Mouse (Mus musculus) lung, adult 2 months (tissue): ENCODE results near the gene Cdk5. TPM values are rescaled to one million over a fixed set of nuclear protein-coding genes. Genes with fewer than 3 reads are reported as not detected.

Experiments used
- DNase-seq: peaks from one replicate; pipeline ENCODE4 v3.0.0; 2022
- H3K4me1 ChIP-seq: fragments of 200-500 bp; 2 replicates; pipeline ENCODE4 v1.6.1; 2011; ENCODE audit warnings: low read length; ENCODE audit not compliant: control insufficient read depth, insufficient read depth
- H3K4me3 ChIP-seq: fragments of 200-500 bp; replicated peaks from 2 replicates; pipeline ENCODE3; 2011; ENCODE audit warnings: low read depth, mild to moderate bottlenecking, control low read depth, low read length; ENCODE audit errors: extremely low read depth
- CTCF ChIP-seq: fragments of 200-500 bp; IDR thresholded peaks from 2 replicates; pipeline ENCODE4 v1.5.1; 2011; ENCODE audit warnings: mild to moderate bottlenecking, low read length, control low read depth; ENCODE audit not compliant: insufficient read depth
- POLR2A ChIP-seq: fragments of 200-500 bp; IDR thresholded peaks from 2 replicates; pipeline ENCODE4 v1.6.1; 2011; ENCODE audit warnings: low read depth, mild to moderate bottlenecking, control low read depth, low read length, borderline replicate concordance; ENCODE audit errors: extremely low read depth
- WGBS: fragments of 180-500 bp; shearing (Covaris S2); methylation state at CpG from one replicate; pipeline ENCODE4 v1.1.7; 2018; 5-methylcytosine and 5-hydroxymethylcytosine counted together
- polyA plus RNA-seq: library from polyadenylated mRNA; depleted of rRNA; stranded (reverse); fragments of >200 nt; gene quantifications from 2 replicates; pipeline ENCODE4 v1.2.3, GENCODE M21; 2012; rRNA removed

Cdk5 gene
- polyA plus RNA-seq, result 47.0 and 71.4 TPM in 2 replicates

DNA sequence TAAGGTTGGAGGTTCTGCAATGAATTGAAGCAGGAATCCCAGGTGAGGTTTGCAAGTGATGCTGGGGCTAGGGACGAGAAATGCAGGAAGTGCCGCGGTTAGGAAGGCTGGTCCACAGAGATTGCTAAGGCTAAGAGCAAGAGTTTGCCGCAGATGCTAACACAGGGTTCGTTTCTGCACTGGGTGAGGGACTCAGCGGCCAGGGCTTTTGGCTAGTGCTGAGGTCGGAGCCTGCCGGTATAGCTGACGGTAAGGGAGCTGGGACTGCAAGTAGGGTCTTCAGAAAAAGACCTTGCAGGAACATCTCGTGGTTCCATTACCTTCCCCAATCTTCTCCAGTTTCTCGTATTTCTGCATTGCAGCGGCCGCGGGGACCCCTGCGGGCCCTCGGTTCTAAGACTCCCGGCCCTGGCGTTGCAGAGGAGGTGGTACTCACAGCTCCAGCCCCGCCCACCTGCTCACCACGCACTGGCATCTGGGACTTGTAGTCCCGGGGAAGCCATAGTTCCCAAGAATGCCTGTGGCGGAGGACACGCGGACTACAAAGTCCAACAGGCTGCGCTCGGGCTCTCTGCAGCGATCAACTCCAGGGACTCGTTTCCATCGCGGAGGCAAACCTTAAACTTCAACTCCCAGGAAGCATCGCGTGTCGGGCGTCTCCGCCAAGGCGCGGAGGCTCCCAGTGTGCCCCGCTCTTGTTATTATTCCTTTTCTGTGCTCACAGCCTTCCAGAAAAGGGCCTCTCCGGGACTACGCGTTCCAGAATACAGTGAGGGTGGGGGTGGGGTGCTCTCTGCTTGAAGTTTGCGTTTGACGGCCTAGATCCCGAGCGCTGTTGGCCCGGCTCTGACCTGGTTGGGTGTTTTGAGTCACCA, at the start of gene Cdk5, which contains the start of gene Slc4a2:
Cdk5 (minus strand) TSS at position 402 of the 875 bp plus-strand sequence.
Slc4a2 (plus strand) TSS at position 709 of the 875 bp plus-strand sequence.
- TF ChIP-seq POLR2A, result peak; percentile 84; the same call in 1 of the 2 replicates
- no peak for TF ChIP-seq CTCF
- Histone ChIP-seq H3K4me3 (peak within 1 kb of the TSS; percentile 88), H3K4me1 (peaks cover 17% of the 10 kb centered on the region)
- DNase-seq, result peak; percentile 97
- under 1% methylated on average over 46 of the region's 46 CpGs for WGBS

DNA sequence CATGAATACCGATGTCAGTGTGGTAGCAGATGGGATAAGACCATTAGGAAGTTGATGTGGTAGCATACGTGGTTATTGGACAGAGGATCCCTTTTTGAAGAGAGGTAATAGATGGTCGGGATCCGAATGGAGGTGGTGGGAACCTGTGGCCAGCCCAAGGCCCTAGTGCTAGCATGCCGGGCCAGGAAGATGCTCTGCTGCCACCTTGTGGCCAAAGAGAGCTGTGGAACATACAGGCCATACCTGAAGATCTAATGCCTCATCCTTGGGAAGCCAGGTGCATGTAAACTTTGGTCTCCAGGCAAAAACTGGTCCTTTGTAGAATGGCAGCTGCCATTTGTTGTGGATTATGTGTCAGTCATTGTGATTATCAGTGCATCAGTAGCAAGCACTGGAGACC, 47.3 kb upstream of the Cdk5 start:
- TF ChIP-seq POLR2A (no peak), CTCF (peak; percentile 94)
- H3K4me3 ChIP-seq, result no peak overlapping the region
- 11% methylated on average over 5 of the region's 5 CpGs for WGBS
- peak; percentile 78 for DNase-seq
- no peaks in the 10 kb centered on the region for H3K4me1 ChIP-seq

DNA sequence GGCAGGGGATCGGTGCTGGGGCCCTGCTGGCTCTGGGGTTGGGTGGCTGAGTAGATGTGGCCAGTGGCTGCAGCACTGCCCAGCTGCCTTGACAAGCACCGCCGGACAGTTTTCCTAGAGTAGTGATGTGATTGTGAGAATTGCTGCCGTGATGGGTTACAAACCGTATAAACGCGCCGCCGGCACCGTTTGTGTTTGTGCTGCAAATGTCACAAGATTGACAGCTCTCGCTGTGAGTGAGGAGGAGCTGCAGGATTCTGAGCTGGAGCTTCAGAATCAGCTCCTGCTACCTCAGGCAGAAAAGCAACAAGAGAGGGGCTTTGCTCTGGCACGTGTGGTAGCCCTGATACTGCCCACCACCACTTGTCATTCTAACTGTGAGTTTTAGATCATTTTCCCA, 43.4 kb upstream of the Cdk5 start:
- no peak for DNase-seq
- WGBS, result 66% methylated on average over 12 of the region's 12 CpGs
- Histone ChIP-seq H3K4me1 (peaks cover 5% of the 10 kb centered on the region; the same call in 1 of the 2 replicates), H3K4me3 (no peak overlapping the region)
- no peak for TF ChIP-seq CTCF
- TF ChIP-seq POLR2A, result no peak

DNA sequence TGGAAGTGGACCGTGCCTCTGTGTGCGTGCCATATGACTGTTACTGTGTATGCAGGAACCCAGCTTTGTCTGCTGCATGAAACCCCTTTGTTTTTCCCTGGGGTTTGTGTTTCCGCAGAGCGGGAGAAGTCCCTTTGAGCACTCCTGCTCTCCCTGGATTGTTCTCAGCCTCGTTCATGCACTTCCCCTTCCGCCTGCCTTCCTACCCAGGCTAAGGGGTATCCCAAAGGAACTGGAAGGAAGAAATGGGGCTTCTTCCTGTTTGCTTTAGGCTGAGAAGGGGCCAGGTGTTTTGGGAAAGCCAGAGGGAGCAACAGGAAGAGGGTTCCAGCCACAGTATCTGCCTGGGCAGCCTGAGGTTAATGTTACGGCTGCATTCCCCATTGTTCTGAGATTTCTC, 32.3 kb upstream of the Cdk5 start:
- 44% methylated on average over 7 of the region's 7 CpGs for WGBS

DNA sequence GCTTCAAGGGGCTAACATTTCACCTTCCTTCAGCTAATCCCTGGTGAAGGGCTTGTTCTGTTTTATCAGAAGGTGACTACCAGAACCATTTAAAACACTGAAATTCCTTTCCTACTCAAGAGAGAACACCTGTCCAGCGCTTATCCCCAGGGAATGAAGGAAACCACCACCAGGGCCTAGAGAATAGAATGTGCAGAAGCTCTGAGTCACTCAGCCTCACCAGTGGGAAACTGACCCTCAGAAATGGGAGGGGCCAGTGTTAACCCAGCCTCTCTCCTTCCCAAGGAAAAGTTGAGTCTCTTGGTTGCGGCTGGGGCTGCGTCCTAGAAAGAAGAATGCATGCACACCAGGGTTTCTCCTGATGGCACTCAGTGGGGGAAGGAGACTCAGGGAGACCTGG, 31.7 kb upstream of the Cdk5 start:
- Histone ChIP-seq H3K4me3 (no peak overlapping the region), H3K4me1 (peaks cover 16% of the 10 kb centered on the region)
- TF ChIP-seq POLR2A (no peak), CTCF (no peak)
- no peak for DNase-seq
- 56% methylated on average over 3 of the region's 3 CpGs for WGBS

More for the DNA sequence above, 32.3 kb upstream of the Cdk5 start:
- Histone ChIP-seq H3K4me1 (peaks cover 16% of the 10 kb centered on the region), H3K4me3 (no peak overlapping the region)
- no peak for TF ChIP-seq CTCF
- TF ChIP-seq POLR2A, result no peak
- DNase-seq, result no peak

DNA sequence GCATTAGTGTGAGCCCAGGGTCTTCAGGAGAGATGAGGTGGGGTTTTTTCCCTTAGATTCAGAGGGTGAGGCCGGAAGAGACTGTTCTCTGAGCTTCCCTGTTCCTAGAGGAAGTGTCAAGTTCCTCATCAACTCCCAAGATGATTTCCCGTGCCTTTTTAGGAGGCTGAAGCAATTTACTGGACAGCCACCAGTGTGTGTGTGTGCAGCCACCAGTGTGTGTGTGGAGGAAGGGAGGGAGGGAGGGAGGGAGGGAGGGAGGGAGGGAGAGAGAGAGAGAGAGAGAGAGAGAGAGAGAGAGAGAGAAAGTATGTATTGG, 30.6 kb upstream of the Cdk5 start:
- 19% methylated on average over 2 of the region's 2 CpGs for WGBS
- no peak for DNase-seq
- TF ChIP-seq POLR2A, result no peak
- no peak for TF ChIP-seq CTCF
- H3K4me1 ChIP-seq, result peaks cover 16% of the 10 kb centered on the region
- H3K4me3 ChIP-seq, result no peak overlapping the region

DNA sequence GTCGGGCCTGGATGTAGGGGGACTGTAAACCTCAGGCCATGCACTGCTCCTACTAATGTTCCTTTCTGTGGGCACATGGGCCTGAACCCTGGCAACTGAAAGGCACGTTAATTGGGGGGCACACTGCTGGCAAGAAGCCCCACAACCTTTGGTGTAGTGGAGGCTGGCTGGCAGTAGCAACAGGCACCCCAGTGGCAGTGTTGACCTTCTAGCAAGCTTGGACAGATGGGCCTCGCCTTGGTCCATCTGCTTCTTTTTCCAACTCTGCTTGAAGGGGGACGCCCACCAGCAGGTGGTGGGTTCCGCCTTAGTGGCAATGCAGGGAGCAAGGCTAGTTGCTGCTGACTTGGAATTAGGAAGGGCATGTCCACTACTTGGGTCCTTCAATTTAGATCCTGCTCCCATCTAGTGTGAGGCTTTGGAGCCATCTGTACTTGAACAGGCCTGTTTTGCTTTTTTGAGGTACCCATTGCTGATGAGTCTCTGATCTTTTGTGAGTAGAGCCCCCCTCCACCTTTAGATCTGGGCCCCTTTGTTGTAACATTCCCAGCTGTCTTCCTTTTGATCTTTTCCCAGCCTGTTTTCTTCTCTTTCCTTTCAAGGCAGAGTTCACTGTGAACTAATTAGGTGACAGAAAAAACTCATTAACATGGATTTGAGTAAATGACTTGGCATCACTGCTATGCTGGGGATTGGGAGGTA, 30.1 kb upstream of the Cdk5 start:
- TF ChIP-seq CTCF, result no peak
- 34% methylated on average over 5 of the region's 5 CpGs for WGBS
- peaks cover 16% of the 10 kb centered on the region for H3K4me1 ChIP-seq
- H3K4me3 ChIP-seq, result peak overlapping the region; percentile 94
- no peak for DNase-seq

DNA sequence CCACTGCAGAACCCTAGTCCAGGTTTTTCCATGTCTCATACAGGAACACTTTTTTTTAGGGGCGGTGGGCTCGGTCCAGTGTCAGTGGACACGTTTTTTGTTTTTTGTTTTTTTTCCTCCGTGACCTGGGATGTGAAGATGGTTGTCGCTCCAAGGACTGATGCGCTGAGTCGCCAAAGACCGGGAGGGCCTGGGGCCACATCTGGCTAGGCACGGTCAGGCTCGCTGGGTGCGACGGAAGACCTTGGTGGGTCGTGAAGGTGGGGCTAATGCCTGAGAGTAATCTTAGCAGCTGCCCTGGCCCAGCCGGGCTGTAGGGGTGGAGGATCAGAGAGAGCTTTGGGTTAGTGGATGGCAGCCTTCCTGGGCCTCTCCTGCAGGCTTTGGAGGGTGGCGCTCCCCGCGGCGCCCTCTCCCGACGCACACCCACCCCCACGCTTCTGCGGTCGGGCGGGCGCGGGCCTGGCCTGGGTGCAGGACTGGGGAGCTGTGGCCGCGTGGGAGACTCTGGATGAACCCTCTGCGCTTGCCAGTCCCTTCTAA, 29.4 kb upstream of the Cdk5 start:
- TF ChIP-seq POLR2A (no peak), CTCF (no peak)
- DNase-seq, result peak; percentile 39
- H3K4me3 ChIP-seq, result peak overlapping the region; percentile 94
- peaks cover 19% of the 10 kb centered on the region for H3K4me1 ChIP-seq
- under 1% methylated on average over 29 of the region's 29 CpGs for WGBS

DNA sequence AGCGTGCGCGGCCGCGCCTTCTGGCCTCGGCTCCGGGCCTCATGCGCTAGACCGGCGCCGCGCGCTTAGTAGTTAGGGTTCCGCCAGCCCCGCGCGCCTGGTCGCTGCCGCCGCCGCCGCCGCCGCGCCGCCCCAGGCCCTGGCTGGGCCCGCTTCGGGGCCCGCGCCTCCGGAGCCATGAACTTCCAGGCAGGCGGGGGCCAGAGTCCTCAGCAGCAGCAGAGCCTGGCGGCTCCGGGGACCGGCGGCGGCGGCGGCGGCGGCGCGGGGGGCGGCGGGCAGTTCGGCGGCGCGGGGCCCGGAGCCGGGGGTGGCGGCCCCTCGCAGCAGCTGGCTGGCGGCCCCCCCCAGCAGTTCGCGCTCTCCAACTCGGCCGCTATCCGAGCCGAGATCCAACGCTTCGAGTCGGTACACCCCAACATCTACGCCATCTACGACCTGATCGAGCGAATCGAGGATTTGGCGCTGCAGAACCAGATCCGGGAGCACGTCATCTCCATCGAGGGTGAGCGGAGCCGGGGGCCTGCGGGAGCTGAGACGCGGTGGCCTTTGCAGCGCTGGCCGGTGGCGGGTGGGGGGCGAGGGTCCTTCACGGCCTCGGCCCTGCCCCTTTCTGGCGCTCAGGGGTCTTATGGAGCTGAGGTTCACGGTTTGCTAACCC, 28.8 kb upstream of the Cdk5 start, which contains the start of gene Agap3:
Agap3 (plus strand) TSS at position 148 of the 661 bp plus-strand sequence.
- DNase-seq, result peak; percentile 48
- under 1% methylated on average over 85 of the region's 85 CpGs for WGBS
- Histone ChIP-seq H3K4me1 (peaks cover 20% of the 10 kb centered on the region), H3K4me3 (peak within 1 kb of the TSS; percentile 94)
- TF ChIP-seq CTCF, result no peak
- no peak for TF ChIP-seq POLR2A
